Comparison of ENCODE assay signal across 11 mouse cellular contexts in genomic region chr17:84162211-84162760, GRCm38 (mm10). TPM values are rescaled to one million over a fixed set of nuclear protein-coding genes. Genes with fewer than 3 reads are reported as not detected.
DNase-seq lines count a peak whose midpoint lies in the region; ATAC-seq and TF ChIP-seq lines count a peak whose summit lies in the region.
"Had no signal": no experiment of that assay in that cellular context is flagged by ENCODE, and none has a peak within 500 bp of the region (broad histone marks: within the 10 kb centered on the region; RNA-seq: fewer than 3 reads in every experiment).

No protein-coding gene starts in this region.

- DNase-seq in embryonic facial prominence, embryonic 10.5 days (ENCODE audit: low spot score) = no peak
- peak; percentile 11 for DNase-seq in kidney, postnatal 10 days
- peak; percentile 12 for DNase-seq in urinary bladder, adult 2 months (ENCODE audit: low spot score)
- DNase-seq in urinary bladder, postnatal 36 days (ENCODE audit: low spot score in 2 of 2) = no peak
- DNase-seq in stomach, postnatal 0 days (ENCODE audit: low spot score) = peak; percentile 19

- no peak for TF ChIP-seq CTCF in stomach, postnatal 0 days (IDR thresholded peaks at IDR 0.05; ENCODE audit: low read depth)

- ATAC-seq in embryonic facial prominence, embryonic 13.5 days (ENCODE audit: insufficient number of reproducible peaks, insufficient read depth, low FRiP score, low TSS enrichment, low read depth) = no peak
- no peak for ATAC-seq in kidney, embryonic 16.5 days (ENCODE audit: low FRiP score, low TSS enrichment)
- no peak for ATAC-seq in stomach, postnatal 0 days (ENCODE audit: low FRiP score, low TSS enrichment)
- no peak for ATAC-seq in forebrain, embryonic 15.5 days (replicated peaks)
- ATAC-seq: Patski had no signal

- H3K36me3 ChIP-seq in embryonic facial prominence, embryonic 13.5 days = no peaks in the 10 kb centered on the region
- no peaks in the 10 kb centered on the region for H3K36me3 ChIP-seq in embryonic facial prominence, embryonic 10.5 days (replicated peaks)
- no peaks in the 10 kb centered on the region for H3K36me3 ChIP-seq in kidney, embryonic 16.5 days (ENCODE audit: insufficient read depth, low read length)
- no peaks in the 10 kb centered on the region for H3K36me3 ChIP-seq in stomach, postnatal 0 days (ENCODE audit: control insufficient read depth, insufficient read depth, low read length)
- H3K36me3 ChIP-seq in forebrain, embryonic 15.5 days = no peaks in the 10 kb centered on the region
- H3K36me3 ChIP-seq: neural tube, embryonic 12.5 days had no signal

- H3K9me3 ChIP-seq in embryonic facial prominence, embryonic 13.5 days = no peaks in the 10 kb centered on the region
- no peaks in the 10 kb centered on the region for H3K9me3 ChIP-seq in embryonic facial prominence, embryonic 10.5 days
- no peaks in the 10 kb centered on the region for H3K9me3 ChIP-seq in kidney, embryonic 16.5 days (ENCODE audit: low read length)
- no peaks in the 10 kb centered on the region for H3K9me3 ChIP-seq in stomach, postnatal 0 days (ENCODE audit: control insufficient read depth, low read length)
- no peaks in the 10 kb centered on the region for H3K9me3 ChIP-seq in forebrain, embryonic 15.5 days
- H3K9me3 ChIP-seq: megakaryocyte, embryonic 14.5 days; neural tube, embryonic 12.5 days had no signal

- no peak overlapping the region for H3K4me2 ChIP-seq in embryonic facial prominence, embryonic 13.5 days
- no peak overlapping the region for H3K4me2 ChIP-seq in kidney, embryonic 16.5 days (replicated peaks; ENCODE audit: low read depth, low read length)
- H3K4me2 ChIP-seq in stomach, postnatal 0 days (replicated peaks; ENCODE audit: low read depth) = no peak overlapping the region
- no peak overlapping the region for H3K4me2 ChIP-seq in forebrain, embryonic 15.5 days (replicated peaks)
- H3K4me2 ChIP-seq: neural tube, embryonic 12.5 days had no signal

- peak overlapping the region; percentile 44; the same call in 1 of the 2 replicates for H3K27ac ChIP-seq in embryonic facial prominence, embryonic 13.5 days
- no peak overlapping the region for H3K27ac ChIP-seq in embryonic facial prominence, embryonic 10.5 days (replicated peaks)
- H3K27ac ChIP-seq in kidney, embryonic 16.5 days (ENCODE audit: low read length) = no peak overlapping the region
- 0 out of 2 replicates have a peak overlapping the region, but pooled peaks have one; percentile 65 for H3K27ac ChIP-seq in stomach, postnatal 0 days (replicated peaks)
- no peak overlapping the region for H3K27ac ChIP-seq in forebrain, embryonic 15.5 days (replicated peaks)
- H3K27ac ChIP-seq: neural tube, embryonic 12.5 days had no signal

- H3K9ac ChIP-seq in embryonic facial prominence, embryonic 13.5 days = no peak overlapping the region
- no peak overlapping the region for H3K9ac ChIP-seq in kidney, embryonic 16.5 days (replicated peaks; ENCODE audit: low read length)
- no peak overlapping the region for H3K9ac ChIP-seq in stomach, postnatal 0 days (ENCODE audit: low read length)
- H3K9ac ChIP-seq in forebrain, embryonic 15.5 days (replicated peaks) = no peak overlapping the region
- H3K9ac ChIP-seq: neural tube, embryonic 12.5 days had no signal

- peaks cover 26% of the 10 kb centered on the region for H3K4me1 ChIP-seq in embryonic facial prominence, embryonic 13.5 days
- peaks cover 47% of the 10 kb centered on the region for H3K4me1 ChIP-seq in embryonic facial prominence, embryonic 10.5 days
- H3K4me1 ChIP-seq in kidney, embryonic 16.5 days (ENCODE audit: insufficient read depth, low read length) = peaks cover 41% of the 10 kb centered on the region
- peaks cover 6% of the 10 kb centered on the region; the same call in 1 of the 2 replicates for H3K4me1 ChIP-seq in stomach, postnatal 0 days (replicated peaks; ENCODE audit: control insufficient read depth, insufficient read depth)
- H3K4me1 ChIP-seq in forebrain, embryonic 15.5 days = no peaks in the 10 kb centered on the region

- H3K4me3 ChIP-seq in embryonic facial prominence, embryonic 13.5 days = no peak overlapping the region
- no peak overlapping the region for H3K4me3 ChIP-seq in embryonic facial prominence, embryonic 10.5 days
- H3K4me3 ChIP-seq in kidney, embryonic 16.5 days (ENCODE audit: low read length) = no peak overlapping the region
- no peak overlapping the region for H3K4me3 ChIP-seq in stomach, postnatal 0 days (ENCODE audit: low read depth, low read length)
- H3K4me3 ChIP-seq in forebrain, embryonic 15.5 days = no peak overlapping the region
- H3K4me3 ChIP-seq: neural tube, embryonic 12.5 days had no signal

- WGBS in embryonic facial prominence, embryonic 13.5 days = 78% methylated on average over 8 of the region's 8 CpGs
- WGBS in embryonic facial prominence, embryonic 10.5 days = 91% methylated on average over 8 of the region's 8 CpGs
- whole genome bisulfite sequencing in kidney, embryonic 16.5 days = 76% methylated on average over 8 of the region's 8 CpGs
- WGBS in stomach, postnatal 0 days = 68% methylated on average over 8 of the region's 8 CpGs
- WGBS in forebrain, embryonic 15.5 days = 90% methylated on average over 8 of the region's 8 CpGs

- peaks cover 1% of the 10 kb centered on the region; the same call in 1 of the 2 replicates for H3K27me3 ChIP-seq in embryonic facial prominence, embryonic 13.5 days
- H3K27me3 ChIP-seq in embryonic facial prominence, embryonic 10.5 days (replicated peaks; ENCODE audit: low read depth, poor library complexity, severe bottlenecking) = peaks cover 30% of the 10 kb centered on the region
- H3K27me3 ChIP-seq in kidney, embryonic 16.5 days (ENCODE audit: insufficient read depth, low read length) = no peaks in the 10 kb centered on the region
- no peaks in the 10 kb centered on the region for H3K27me3 ChIP-seq in stomach, postnatal 0 days (ENCODE audit: control insufficient read depth, insufficient read depth, low read length)
- H3K27me3 ChIP-seq in forebrain, embryonic 15.5 days = no peaks in the 10 kb centered on the region
- H3K27me3 ChIP-seq: megakaryocyte, embryonic 14.5 days; Patski had no signal

- no peak for TF ChIP-seq EP300 in stomach, postnatal 0 days (optimal IDR thresholded peaks at IDR 0.05)

RNA-seq across cellular contexts. Expression of gene Zfp36l2, which starts 25.5 kb away (rescaled TPM):
- polyA plus RNA-seq in embryonic facial prominence, embryonic 13.5 days (2015; fragmentation: Nextera tagmentation; extraction: Ambion mirVana) = 20.8 and 21.3 TPM in 2 replicates
- polyA plus RNA-seq in embryonic facial prominence, embryonic 10.5 days (2016; fragmentation: Nextera tagmentation; extraction: Ambion mirVana) = 10.8 and 12.0 TPM in 2 replicates
- 9.5 and 11.4 TPM in 2 replicates for polyA plus RNA-seq in kidney, embryonic 16.5 days (2015; fragmentation: Nextera tagmentation; extraction: Ambion mirVana)
- polyA plus RNA-seq in urinary bladder, adult 2 months (2012; rRNA removed) = 67.9 and 84.3 TPM in 2 replicates
- polyA plus RNA-seq in stomach, postnatal 0 days (2015; fragmentation: Nextera tagmentation; extraction: Ambion mirVana) = 17.5 and 18.3 TPM in 2 replicates
- polyA plus RNA-seq in forebrain, embryonic 15.5 days (2015; fragmentation: Nextera tagmentation; extraction: Ambion mirVana) = 4.7 and 4.9 TPM in 2 replicates

Comparison
In these comparisons a context has a peak if more than half of its experiments do, and no peak if none do; other contexts are left out.
1. H3K27ac ChIP-seq: peak in embryonic facial prominence, embryonic 13.5 days (single experiment) and stomach, postnatal 0 days (single experiment); none in embryonic facial prominence, embryonic 10.5 days (single experiment), kidney, embryonic 16.5 days (single experiment) and forebrain, embryonic 15.5 days (single experiment).
2. DNase-seq: peak in kidney, postnatal 10 days (single experiment), urinary bladder, adult 2 months (single experiment) and stomach, postnatal 0 days (single experiment); none in embryonic facial prominence, embryonic 10.5 days (single experiment) and urinary bladder, postnatal 36 days (0 of 2).